Mouse (Mus musculus): ENCODE results near the gene Tex9. TPM values are rescaled to one million over a fixed set of nuclear protein-coding genes. Genes with fewer than 3 reads are reported as not detected.
A peak's percentile ranks its signal among the peaks of the same experiment; 100 is the strongest.

Gene Tex9
- polyA plus RNA-seq, 1 experiment from 2014 or later = 34.6 TPM

- no peaks in the 10 kb centered on the region for H3K27me3 ChIP-seq (replicated peaks; ENCODE audit: control insufficient read depth, insufficient read depth, low read length)
- H3K4me3 ChIP-seq (ENCODE audit: low read length) = no peak overlapping the region
- no peak overlapping the region for H3K9ac ChIP-seq (ENCODE audit: low read depth, low read length)
- H3K27ac ChIP-seq (ENCODE audit: low read depth, low read length) = peak overlapping the region; percentile 100; the same call in 1 of the 2 replicates
- under 1% methylated on average over 12 of the region's 12 CpGs for WGBS
- ATAC-seq = no peak
- H3K9me3 ChIP-seq (ENCODE audit: control insufficient read depth, low read length) = no peaks in the 10 kb centered on the region
- H3K4me2 ChIP-seq (ENCODE audit: low read length) = peak overlapping the region; percentile 10
- peaks cover 8% of the 10 kb centered on the region for H3K4me1 ChIP-seq (ENCODE audit: control insufficient read depth, insufficient read depth, low read depth, low read length)
- no peaks in the 10 kb centered on the region for H3K36me3 ChIP-seq (ENCODE audit: control insufficient read depth, insufficient read depth, low read length)
These were observed 38.2 kb upstream of the Tex9 start for GRCm38 (mm10) chr9:72530237-72530636.

GRCm38 (mm10) chr9:72526091-72526490 is 34.1 kb upstream of the Tex9 start:
- no peak overlapping the region for H3K9ac ChIP-seq (ENCODE audit: low read depth, low read length)
- no peaks in the 10 kb centered on the region for H3K27me3 ChIP-seq (replicated peaks; ENCODE audit: control insufficient read depth, insufficient read depth, low read length)
- H3K27ac ChIP-seq (ENCODE audit: low read depth, low read length) = no peak overlapping the region
- H3K4me3 ChIP-seq (ENCODE audit: low read length) = no peak overlapping the region
- H3K4me2 ChIP-seq (ENCODE audit: low read length) = no peak overlapping the region
- peaks cover 7% of the 10 kb centered on the region for H3K4me1 ChIP-seq (ENCODE audit: control insufficient read depth, insufficient read depth, low read depth, low read length)
- no peak for ATAC-seq
- WGBS = 91% methylated on average over 1 of the region's 1 CpGs
- no peaks in the 10 kb centered on the region for H3K9me3 ChIP-seq (ENCODE audit: control insufficient read depth, low read length)
- no peaks in the 10 kb centered on the region for H3K36me3 ChIP-seq (ENCODE audit: control insufficient read depth, insufficient read depth, low read length)

DNA sequence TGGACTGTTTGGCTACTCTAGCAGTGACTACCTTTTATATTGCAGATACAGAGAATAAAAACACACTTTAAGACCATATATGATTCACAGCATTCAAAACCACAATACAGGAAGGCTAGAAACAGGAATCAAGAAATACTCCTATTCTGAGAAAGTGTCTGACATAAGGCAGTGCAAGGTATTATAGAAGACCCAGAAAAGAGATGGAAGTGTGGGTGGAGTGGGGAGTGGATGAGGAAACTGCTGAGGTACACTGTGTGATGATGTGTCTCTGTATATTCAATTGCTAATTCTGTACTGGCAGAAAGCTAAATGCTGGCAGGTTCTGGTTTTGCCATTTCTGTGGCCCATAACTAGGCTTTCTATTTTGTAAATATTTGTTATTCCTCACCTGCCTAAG is 28.8 kb upstream of the Tex9 start:
- Histone ChIP-seq H3K4me3 (ENCODE audit: low read length) (no peak overlapping the region), H3K36me3 (ENCODE audit: control insufficient read depth, insufficient read depth, low read length) (no peaks in the 10 kb centered on the region), H3K9ac (ENCODE audit: low read depth, low read length) (no peak overlapping the region), H3K27me3 (replicated peaks; ENCODE audit: control insufficient read depth, insufficient read depth, low read length) (no peaks in the 10 kb centered on the region), H3K4me1 (ENCODE audit: control insufficient read depth, insufficient read depth, low read depth, low read length) (no peaks in the 10 kb centered on the region), H3K9me3 (ENCODE audit: control insufficient read depth, low read length) (no peaks in the 10 kb centered on the region), H3K4me2 (ENCODE audit: low read length) (no peak overlapping the region), H3K27ac (ENCODE audit: low read depth, low read length) (no peak overlapping the region)
- ATAC-seq = no peak

DNA sequence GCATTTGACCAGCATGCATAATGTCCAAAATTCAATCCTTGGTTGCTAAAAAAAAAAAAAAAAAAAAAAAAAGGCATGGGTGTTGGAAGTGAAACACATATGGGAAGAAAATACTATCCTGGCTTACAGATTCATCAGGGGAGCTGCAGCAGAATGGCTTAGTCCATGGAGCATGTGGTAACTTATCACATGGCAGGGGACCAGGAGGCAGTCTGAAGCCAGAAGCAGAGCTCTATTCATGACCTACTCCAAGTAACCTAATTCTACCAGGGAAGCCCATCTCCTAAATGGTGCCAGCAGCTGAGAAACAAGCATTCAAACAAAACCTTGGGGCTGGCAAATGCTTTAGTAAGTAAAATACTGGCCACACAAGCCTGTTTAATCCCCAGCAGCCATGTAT is 27.2 kb upstream of the Tex9 start:
- Histone ChIP-seq H3K36me3 (ENCODE audit: control insufficient read depth, insufficient read depth, low read length) (no peaks in the 10 kb centered on the region), H3K4me1 (ENCODE audit: control insufficient read depth, insufficient read depth, low read depth, low read length) (no peaks in the 10 kb centered on the region), H3K27ac (ENCODE audit: low read depth, low read length) (no peak overlapping the region), H3K4me2 (ENCODE audit: low read length) (no peak overlapping the region), H3K27me3 (replicated peaks; ENCODE audit: control insufficient read depth, insufficient read depth, low read length) (no peaks in the 10 kb centered on the region), H3K9me3 (ENCODE audit: control insufficient read depth, low read length) (no peaks in the 10 kb centered on the region), H3K9ac (ENCODE audit: low read depth, low read length) (no peak overlapping the region), H3K4me3 (ENCODE audit: low read length) (no peak overlapping the region)
- no peak for ATAC-seq

GRCm38 (mm10) chr9:72515366-72515765 is 23.4 kb upstream of the Tex9 start:
- Histone ChIP-seq H3K4me1 (ENCODE audit: control insufficient read depth, insufficient read depth, low read depth, low read length) (peaks cover 5% of the 10 kb centered on the region), H3K4me2 (ENCODE audit: low read length) (no peak overlapping the region), H3K9ac (ENCODE audit: low read depth, low read length) (no peak overlapping the region), H3K27me3 (replicated peaks; ENCODE audit: control insufficient read depth, insufficient read depth, low read length) (no peaks in the 10 kb centered on the region), H3K4me3 (ENCODE audit: low read length) (no peak overlapping the region), H3K27ac (ENCODE audit: low read depth, low read length) (no peak overlapping the region), H3K36me3 (ENCODE audit: control insufficient read depth, insufficient read depth, low read length) (no peaks in the 10 kb centered on the region), H3K9me3 (ENCODE audit: control insufficient read depth, low read length) (no peaks in the 10 kb centered on the region)
- no peak for ATAC-seq

DNA sequence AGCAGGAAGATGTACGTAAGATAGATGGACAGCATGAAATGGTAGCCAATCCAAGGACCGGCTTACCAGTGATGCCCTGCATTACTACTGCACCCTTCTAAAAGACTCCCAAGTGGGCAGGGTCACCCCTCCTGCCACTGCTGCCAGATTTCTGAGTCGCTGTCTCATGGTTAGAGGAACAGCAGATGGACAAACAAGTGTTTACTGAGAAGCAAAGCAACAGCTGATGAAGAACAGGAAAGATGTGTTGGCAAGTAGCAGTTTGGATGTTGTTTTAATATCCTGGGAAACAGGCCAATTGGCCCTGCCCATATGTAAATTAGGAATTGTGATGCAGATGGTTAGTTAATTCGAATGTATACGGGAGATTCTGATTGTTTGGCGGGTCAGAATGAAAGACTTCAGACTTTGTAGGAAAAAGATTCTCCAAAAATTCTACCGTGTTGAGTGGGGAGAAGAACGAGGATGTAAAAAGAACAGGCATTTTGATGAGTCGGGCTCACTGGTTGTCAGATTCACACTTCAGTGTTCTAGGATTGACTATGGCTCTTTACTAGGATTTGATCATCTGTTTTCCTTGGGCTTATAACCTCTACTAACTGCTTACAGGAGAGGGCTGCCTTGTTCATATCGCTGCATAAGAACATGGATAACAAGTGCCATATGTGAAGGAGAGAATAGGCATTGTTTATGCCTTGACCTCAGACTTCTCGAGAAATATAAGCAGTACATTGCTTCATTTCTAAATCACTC is 20.4 kb upstream of the Tex9 start:
- no peak overlapping the region for H3K27ac ChIP-seq (ENCODE audit: low read depth, low read length)
- H3K4me3 ChIP-seq (ENCODE audit: low read length) = no peak overlapping the region
- H3K4me1 ChIP-seq (ENCODE audit: control insufficient read depth, insufficient read depth, low read depth, low read length) = peaks cover 5% of the 10 kb centered on the region
- H3K36me3 ChIP-seq (ENCODE audit: control insufficient read depth, insufficient read depth, low read length) = no peaks in the 10 kb centered on the region
- 33% methylated on average over 11 of the region's 11 CpGs for WGBS
- H3K9me3 ChIP-seq (ENCODE audit: control insufficient read depth, low read length) = no peaks in the 10 kb centered on the region
- no peak overlapping the region for H3K4me2 ChIP-seq (ENCODE audit: low read length)
- no peaks in the 10 kb centered on the region for H3K27me3 ChIP-seq (replicated peaks; ENCODE audit: control insufficient read depth, insufficient read depth, low read length)
- no peak for ATAC-seq
- H3K9ac ChIP-seq (ENCODE audit: low read depth, low read length) = no peak overlapping the region

DNA sequence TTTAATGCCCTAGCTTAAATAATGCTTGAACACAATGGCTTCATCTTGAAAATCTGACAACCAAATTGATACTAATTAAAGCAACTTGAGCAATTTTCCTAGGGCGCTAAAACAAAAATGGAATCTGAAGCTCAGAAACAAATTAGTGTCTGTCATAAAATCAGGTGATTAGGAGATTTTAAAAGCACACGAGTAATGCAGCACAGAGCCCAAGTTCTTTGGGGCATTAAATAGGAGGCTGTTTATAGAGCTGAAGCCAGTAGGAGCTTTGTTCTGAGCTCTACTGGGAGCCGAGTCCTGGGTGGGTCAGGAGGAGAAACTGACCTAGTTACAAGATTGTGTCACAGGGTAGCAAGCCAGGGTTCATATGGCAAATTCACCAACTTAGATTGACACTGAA is 5.2 kb upstream of the Tex9 start:
- Histone ChIP-seq H3K4me2 (ENCODE audit: low read length) (no peak overlapping the region), H3K9ac (ENCODE audit: low read depth, low read length) (no peak overlapping the region), H3K27me3 (replicated peaks; ENCODE audit: control insufficient read depth, insufficient read depth, low read length) (no peaks in the 10 kb centered on the region), H3K9me3 (ENCODE audit: control insufficient read depth, low read length) (no peaks in the 10 kb centered on the region), H3K4me1 (ENCODE audit: control insufficient read depth, insufficient read depth, low read depth, low read length) (peaks cover 3% of the 10 kb centered on the region), H3K36me3 (ENCODE audit: control insufficient read depth, insufficient read depth, low read length) (no peaks in the 10 kb centered on the region), H3K4me3 (ENCODE audit: low read length) (no peak overlapping the region), H3K27ac (ENCODE audit: low read depth, low read length) (no peak overlapping the region)
- no peak for ATAC-seq
- 56% methylated on average over 3 of the region's 3 CpGs for WGBS

DNA sequence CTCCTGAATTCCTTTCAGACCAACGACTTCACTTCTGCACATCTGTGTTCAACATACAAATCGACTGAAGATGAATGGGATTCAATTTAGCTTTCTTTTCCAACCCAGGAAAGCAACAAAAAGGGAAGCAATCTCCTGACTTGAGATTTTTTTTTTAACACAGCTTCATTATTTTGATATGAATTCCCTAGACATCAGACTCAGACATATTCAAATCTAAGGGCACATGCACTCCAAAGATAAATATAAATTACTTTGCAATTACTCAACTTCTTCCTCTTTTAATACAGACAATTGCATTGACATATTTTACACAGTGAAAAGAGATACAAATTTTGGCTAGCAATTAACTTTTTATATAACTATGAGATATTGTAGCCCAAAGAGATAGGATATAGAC is 4.7 kb upstream of the Tex9 start:
- Histone ChIP-seq H3K4me2 (ENCODE audit: low read length) (no peak overlapping the region), H3K36me3 (ENCODE audit: control insufficient read depth, insufficient read depth, low read length) (no peaks in the 10 kb centered on the region), H3K27ac (ENCODE audit: low read depth, low read length) (no peak overlapping the region), H3K9me3 (ENCODE audit: control insufficient read depth, low read length) (no peaks in the 10 kb centered on the region), H3K4me3 (ENCODE audit: low read length) (no peak overlapping the region), H3K4me1 (ENCODE audit: control insufficient read depth, insufficient read depth, low read depth, low read length) (peaks cover 4% of the 10 kb centered on the region), H3K9ac (ENCODE audit: low read depth, low read length) (no peak overlapping the region), H3K27me3 (replicated peaks; ENCODE audit: control insufficient read depth, insufficient read depth, low read length) (no peaks in the 10 kb centered on the region)
- WGBS = 64% methylated on average over 2 of the region's 2 CpGs
- no peak for ATAC-seq

DNA sequence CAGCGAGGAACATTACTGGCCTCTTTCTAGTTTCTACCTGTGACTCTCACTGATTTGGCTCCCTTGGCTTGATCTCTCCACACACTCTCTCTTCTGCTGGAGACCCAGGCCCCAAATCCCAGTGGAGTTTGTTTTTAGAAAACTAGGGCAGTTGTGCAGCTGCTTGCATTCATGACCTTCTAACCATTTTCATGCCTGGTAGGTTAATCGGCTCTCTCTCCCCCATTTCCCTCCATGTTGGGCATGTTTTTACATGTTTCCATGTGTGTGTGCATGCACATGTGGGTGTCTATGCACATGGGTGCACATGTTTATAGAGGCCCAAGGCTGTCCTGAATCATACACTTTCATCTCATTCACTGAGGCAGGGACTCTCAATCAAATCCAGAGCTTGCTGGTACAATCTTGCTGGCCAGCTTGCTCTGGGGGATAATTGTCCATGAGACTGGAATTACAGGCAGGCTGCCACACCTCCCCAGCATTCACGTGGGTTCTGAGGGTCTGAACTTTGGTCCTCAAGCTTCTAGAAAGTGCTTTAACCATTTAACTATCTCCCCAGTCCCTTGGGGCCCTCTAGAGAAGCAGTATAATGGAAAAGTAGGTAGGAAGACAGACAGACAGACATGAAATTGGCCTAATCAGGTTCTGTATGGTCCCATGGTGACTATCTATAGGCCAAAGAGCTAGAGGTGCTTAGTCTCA is 2.1 kb upstream of the Tex9 start:
- H3K4me1 ChIP-seq (ENCODE audit: control insufficient read depth, insufficient read depth, low read depth, low read length) = peaks cover 4% of the 10 kb centered on the region
- no peak for ATAC-seq
- H3K27ac ChIP-seq (ENCODE audit: low read depth, low read length) = no peak overlapping the region
- H3K27me3 ChIP-seq (replicated peaks; ENCODE audit: control insufficient read depth, insufficient read depth, low read length) = no peaks in the 10 kb centered on the region
- WGBS = 84% methylated on average over 3 of the region's 3 CpGs
- H3K4me2 ChIP-seq (ENCODE audit: low read length) = no peak overlapping the region
- no peaks in the 10 kb centered on the region for H3K9me3 ChIP-seq (ENCODE audit: control insufficient read depth, low read length)
- no peak overlapping the region for H3K9ac ChIP-seq (ENCODE audit: low read depth, low read length)
- H3K4me3 ChIP-seq (ENCODE audit: low read length) = no peak overlapping the region
- no peaks in the 10 kb centered on the region for H3K36me3 ChIP-seq (ENCODE audit: control insufficient read depth, insufficient read depth, low read length)

Measured in hindbrain, embryonic 16.5 days (tissue).